Mouse (Mus musculus): ENCODE results near the gene Olfr815. TPM values are rescaled to one million over a fixed set of nuclear protein-coding genes. Genes with fewer than 3 reads are reported as not detected.
"Not testable (repeated sequence)": the region's sequence is repeated elsewhere in the genome, so short reads cannot be mapped to it uniquely, and the experiment has no call there.

Olfr815 gene
- not detected in 2 replicates for total RNA-seq (2015; ENCODE audit: low replicate concordance)
- total RNA-seq (2017; ENCODE audit: low replicate concordance): not detected in 2 replicates

GRCm38 (mm10) chr10:129905767-129906166 lies at the start of gene Olfr815:
TSS of gene Olfr815 (minus strand) at chr10:129905867.
- not testable (repeated sequence) for ATAC-seq (replicated peaks; ENCODE audit: low FRiP score, poor library complexity, severe bottlenecking)

- no peak for ATAC-seq (replicated peaks; ENCODE audit: low FRiP score, poor library complexity, severe bottlenecking)
Observed at GRCm38 (mm10) chr10:129949000-129949399, 43.3 kb upstream of the Olfr815 start, which contains the start of gene Olfr818. TSS of gene Olfr818 (minus strand) at chr10:129949100.

GRCm38 (mm10) chr10:129915497-129915896 lies 9.8 kb upstream of the Olfr815 start, which contains the start of gene Olfr816:
TSS of gene Olfr816 (minus strand) at chr10:129915597.
- ATAC-seq (replicated peaks; ENCODE audit: low FRiP score, poor library complexity, severe bottlenecking): no peak

- ATAC-seq (replicated peaks; ENCODE audit: low FRiP score, poor library complexity, severe bottlenecking): no peak
Observed at GRCm38 (mm10) chr10:129885934-129886333, 19.7 kb downstream of the Olfr815 start.

- not testable (repeated sequence) for ATAC-seq (replicated peaks; ENCODE audit: low FRiP score, poor library complexity, severe bottlenecking)
Observed at GRCm38 (mm10) chr10:129885496-129885895, 20.2 kb downstream of the Olfr815 start.

GRCm38 (mm10) chr10:129879751-129880150 lies 25.9 kb downstream of the Olfr815 start, which contains the start of gene Olfr814:
TSS of gene Olfr814 (minus strand) at chr10:129879851.
- ATAC-seq (replicated peaks; ENCODE audit: low FRiP score, poor library complexity, severe bottlenecking): 0 out of 2 replicates have a peak, but pooled peaks have one; percentile 34

GRCm38 (mm10) chr10:129855067-129855466 lies 50.6 kb downstream of the Olfr815 start, which contains the start of gene Olfr813:
TSS of gene Olfr813 (plus strand) at chr10:129855367.
- ATAC-seq (replicated peaks; ENCODE audit: low FRiP score, poor library complexity, severe bottlenecking): no peak

Other genes starting within 250 kb of the Olfr815 start
- not detected in 2 replicates for gene Olfr800, start 248.2 kb downstream of the Olfr815 start, total RNA-seq (2015; ENCODE audit: low replicate concordance)
- not detected in 2 replicates for gene Olfr800, start 248.2 kb downstream of the Olfr815 start, total RNA-seq (2017; ENCODE audit: low replicate concordance)
- not detected in 2 replicates for gene Olfr801, start 232.0 kb downstream of the Olfr815 start, total RNA-seq (2015; ENCODE audit: low replicate concordance)
- gene Olfr801, start 232.0 kb downstream of the Olfr815 start, total RNA-seq (2017; ENCODE audit: low replicate concordance): not detected in 2 replicates
- gene Olfr802, start 217.7 kb downstream of the Olfr815 start, total RNA-seq (2015; ENCODE audit: low replicate concordance): not detected in 2 replicates
- not detected in 2 replicates for gene Olfr802, start 217.7 kb downstream of the Olfr815 start, total RNA-seq (2017; ENCODE audit: low replicate concordance)
- gene Olfr803, start 211.6 kb downstream of the Olfr815 start, total RNA-seq (2015; ENCODE audit: low replicate concordance): not detected in 2 replicates
- gene Olfr803, start 211.6 kb downstream of the Olfr815 start, total RNA-seq (2017; ENCODE audit: low replicate concordance): not detected in 2 replicates
- not detected in 2 replicates for gene Olfr804, start 202.7 kb downstream of the Olfr815 start, total RNA-seq (2015; ENCODE audit: low replicate concordance)
- gene Olfr804, start 202.7 kb downstream of the Olfr815 start, total RNA-seq (2017; ENCODE audit: low replicate concordance): not detected in 2 replicates
- not detected in 2 replicates for gene Olfr805, start 176.5 kb downstream of the Olfr815 start, total RNA-seq (2015; ENCODE audit: low replicate concordance)
- gene Olfr805, start 176.5 kb downstream of the Olfr815 start, total RNA-seq (2017; ENCODE audit: low replicate concordance): not detected in 2 replicates
- gene Olfr806, start 163.9 kb downstream of the Olfr815 start, total RNA-seq (2015; ENCODE audit: low replicate concordance): not detected in 2 replicates
- not detected in 2 replicates for gene Olfr806, start 163.9 kb downstream of the Olfr815 start, total RNA-seq (2017; ENCODE audit: low replicate concordance)
- not detected in 2 replicates for gene Olfr807, start 148.1 kb downstream of the Olfr815 start, total RNA-seq (2015; ENCODE audit: low replicate concordance)
- not detected in 2 replicates for gene Olfr807, start 148.1 kb downstream of the Olfr815 start, total RNA-seq (2017; ENCODE audit: low replicate concordance)
- not detected in 2 replicates for gene Olfr808, start 140.4 kb downstream of the Olfr815 start, total RNA-seq (2015; ENCODE audit: low replicate concordance)
- gene Olfr808, start 140.4 kb downstream of the Olfr815 start, total RNA-seq (2017; ENCODE audit: low replicate concordance): not detected in 2 replicates
- not detected in 2 replicates for gene Olfr809, start 131.2 kb downstream of the Olfr815 start, total RNA-seq (2015; ENCODE audit: low replicate concordance)
- not detected in 2 replicates for gene Olfr809, start 131.2 kb downstream of the Olfr815 start, total RNA-seq (2017; ENCODE audit: low replicate concordance)
- gene Olfr810, start 111.0 kb downstream of the Olfr815 start, total RNA-seq (2015; ENCODE audit: low replicate concordance): not detected in 2 replicates
- gene Olfr810, start 111.0 kb downstream of the Olfr815 start, total RNA-seq (2017; ENCODE audit: low replicate concordance): not detected in 2 replicates
- not detected in 2 replicates for gene Olfr811, start 101.5 kb downstream of the Olfr815 start, total RNA-seq (2015; ENCODE audit: low replicate concordance)
- not detected in 2 replicates for gene Olfr811, start 101.5 kb downstream of the Olfr815 start, total RNA-seq (2017; ENCODE audit: low replicate concordance)
- not detected in 2 replicates for gene Olfr812, start 59.8 kb downstream of the Olfr815 start, total RNA-seq (2015; ENCODE audit: low replicate concordance)
- gene Olfr812, start 59.8 kb downstream of the Olfr815 start, total RNA-seq (2017; ENCODE audit: low replicate concordance): not detected in 2 replicates
- gene Olfr813, start 50.5 kb downstream of the Olfr815 start, total RNA-seq (2015; ENCODE audit: low replicate concordance): not detected in 2 replicates
- not detected in 2 replicates for gene Olfr813, start 50.5 kb downstream of the Olfr815 start, total RNA-seq (2017; ENCODE audit: low replicate concordance)
- not detected in 2 replicates for gene Olfr814, start 26.0 kb downstream of the Olfr815 start, total RNA-seq (2015; ENCODE audit: low replicate concordance)
- gene Olfr814, start 26.0 kb downstream of the Olfr815 start, total RNA-seq (2017; ENCODE audit: low replicate concordance): not detected in 2 replicates
- gene Olfr816, start 9.7 kb upstream of the Olfr815 start, total RNA-seq (2015; ENCODE audit: low replicate concordance): not detected in 2 replicates
- not detected in 2 replicates for gene Olfr816, start 9.7 kb upstream of the Olfr815 start, total RNA-seq (2017; ENCODE audit: low replicate concordance)
- gene Olfr818, start 43.2 kb upstream of the Olfr815 start, total RNA-seq (2015; ENCODE audit: low replicate concordance): not detected in 2 replicates
- gene Olfr818, start 43.2 kb upstream of the Olfr815 start, total RNA-seq (2017; ENCODE audit: low replicate concordance): not detected in 2 replicates
- gene Olfr819, start 61.4 kb upstream of the Olfr815 start, total RNA-seq (2015; ENCODE audit: low replicate concordance): not detected in 2 replicates
- gene Olfr819, start 61.4 kb upstream of the Olfr815 start, total RNA-seq (2017; ENCODE audit: low replicate concordance): not detected in 2 replicates
- not detected in 2 replicates for gene Olfr247, start 70.3 kb upstream of the Olfr815 start, total RNA-seq (2015; ENCODE audit: low replicate concordance)
- gene Olfr247, start 70.3 kb upstream of the Olfr815 start, total RNA-seq (2017; ENCODE audit: low replicate concordance): not detected in 2 replicates
- gene Gm10310, start 79.2 kb upstream of the Olfr815 start, total RNA-seq (2015; ENCODE audit: low replicate concordance): not detected in 2 replicates
- not detected in 2 replicates for gene Gm10310, start 79.2 kb upstream of the Olfr815 start, total RNA-seq (2017; ENCODE audit: low replicate concordance)
- not detected in 2 replicates for gene Olfr820, start 106.8 kb upstream of the Olfr815 start, total RNA-seq (2015; ENCODE audit: low replicate concordance)
- gene Olfr820, start 106.8 kb upstream of the Olfr815 start, total RNA-seq (2017; ENCODE audit: low replicate concordance): not detected in 2 replicates
- not detected in 2 replicates for gene Olfr821, start 124.5 kb upstream of the Olfr815 start, total RNA-seq (2015; ENCODE audit: low replicate concordance)
- gene Olfr821, start 124.5 kb upstream of the Olfr815 start, total RNA-seq (2017; ENCODE audit: low replicate concordance): not detected in 2 replicates
- gene Olfr822, start 165.3 kb upstream of the Olfr815 start, total RNA-seq (2015; ENCODE audit: low replicate concordance): not detected in 2 replicates
- gene Olfr822, start 165.3 kb upstream of the Olfr815 start, total RNA-seq (2017; ENCODE audit: low replicate concordance): not detected in 2 replicates
- gene Olfr823, start 209.5 kb upstream of the Olfr815 start, total RNA-seq (2015; ENCODE audit: low replicate concordance): not detected in 2 replicates
- gene Olfr823, start 209.5 kb upstream of the Olfr815 start, total RNA-seq (2017; ENCODE audit: low replicate concordance): not detected in 2 replicates
- not detected in 2 replicates for gene Olfr824, start 224.1 kb upstream of the Olfr815 start, total RNA-seq (2015; ENCODE audit: low replicate concordance)
- gene Olfr824, start 224.1 kb upstream of the Olfr815 start, total RNA-seq (2017; ENCODE audit: low replicate concordance): not detected in 2 replicates